Mouse (Mus musculus): ENCODE data around the gene 4931406C07Rik.

The 4931406C07Rik gene

DNA sequence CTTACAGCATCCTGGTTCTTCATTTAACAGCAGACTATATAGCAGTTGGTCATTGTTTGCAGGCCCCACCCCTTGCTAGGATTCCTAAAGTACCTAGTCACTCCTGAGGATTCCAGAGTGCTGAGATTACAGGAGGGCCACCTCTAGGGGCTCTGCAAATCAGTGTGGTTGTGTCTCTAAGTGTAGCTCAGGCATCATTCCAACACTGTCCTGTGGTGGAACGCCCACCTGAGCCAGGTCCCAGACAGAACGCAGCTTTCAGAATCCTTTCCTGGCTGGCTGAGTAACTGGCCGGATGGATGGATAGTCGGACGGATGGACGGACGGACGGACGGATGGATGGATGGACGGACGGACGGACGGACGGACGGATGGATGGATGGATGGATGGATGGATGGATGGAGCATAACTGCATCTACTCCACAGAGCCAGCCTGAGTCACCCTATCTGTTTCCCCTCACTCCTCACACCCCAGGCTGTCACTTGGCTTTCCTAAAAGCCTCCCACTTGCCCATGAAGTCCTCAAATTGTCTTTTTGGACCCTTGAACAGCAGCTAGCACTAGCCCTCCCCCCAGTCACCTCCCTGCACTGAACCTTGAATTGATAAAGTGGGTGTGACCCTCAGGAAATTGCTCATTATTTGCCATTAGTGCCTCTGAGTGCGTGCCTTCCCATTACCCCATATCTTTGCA is 67.8 kb downstream of the 4931406C07Rik start:
- DNase-seq (ENCODE audit: low spot score): no peak

DNA sequence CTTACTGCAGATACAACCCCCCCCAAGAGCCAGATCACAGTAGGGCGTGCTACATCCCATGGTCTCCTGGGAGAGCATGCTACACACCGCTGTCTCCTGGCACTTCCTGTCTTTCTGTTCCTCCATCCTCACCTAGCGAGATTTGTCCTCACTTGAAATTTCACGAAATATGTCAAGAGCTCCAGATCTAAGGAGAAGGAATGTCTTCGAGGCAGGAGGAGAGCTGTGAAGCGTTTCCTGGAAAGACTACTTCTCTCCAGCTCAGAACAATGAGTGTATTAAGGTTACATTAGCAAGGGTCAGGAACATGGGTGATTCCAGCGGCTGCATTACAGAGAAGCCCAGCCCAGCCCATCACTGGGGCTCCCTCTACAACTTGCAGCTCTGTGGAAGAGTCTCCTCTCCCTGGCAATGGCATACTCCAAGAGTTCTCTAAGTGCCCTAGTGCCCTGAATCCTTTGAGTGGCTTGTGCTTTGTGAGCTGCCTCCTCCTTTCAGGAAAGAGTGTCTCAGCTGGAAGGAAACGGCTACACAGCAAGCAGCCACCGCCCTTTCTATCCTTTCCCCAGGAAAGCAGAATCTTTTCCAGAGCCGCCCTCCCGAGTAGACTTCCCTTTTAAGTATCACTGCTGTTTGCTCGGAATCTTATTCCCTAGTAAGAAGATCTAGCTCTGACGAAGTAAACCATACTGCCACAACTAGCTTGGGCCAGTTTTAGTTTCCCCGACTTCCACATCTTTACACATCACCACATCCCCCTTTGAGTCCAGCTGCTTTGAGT is 68.5 kb downstream of the 4931406C07Rik start:
- no peak for DNase-seq (ENCODE audit: low spot score)

DNA sequence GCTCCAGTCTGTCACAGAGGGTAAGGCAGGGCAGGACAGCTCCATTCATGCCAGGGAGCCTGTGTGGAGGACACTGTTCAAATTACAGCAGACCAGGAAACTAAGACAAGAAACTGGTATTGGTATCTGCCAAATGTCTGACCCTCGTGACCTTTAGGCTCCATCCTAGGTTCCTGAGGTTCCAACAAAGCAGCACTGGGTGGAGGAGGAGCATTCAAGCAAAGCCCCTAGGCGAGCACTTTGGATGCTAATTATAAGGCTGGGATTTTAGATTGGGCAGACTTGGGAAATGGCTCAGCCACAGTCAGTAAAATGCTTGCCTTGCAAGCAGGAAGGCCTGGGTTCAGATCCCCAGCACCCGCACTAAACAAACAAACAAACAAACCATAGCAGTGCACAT is 70.3 kb downstream of the 4931406C07Rik start:
- no peak for DNase-seq (ENCODE audit: low spot score)

DNA sequence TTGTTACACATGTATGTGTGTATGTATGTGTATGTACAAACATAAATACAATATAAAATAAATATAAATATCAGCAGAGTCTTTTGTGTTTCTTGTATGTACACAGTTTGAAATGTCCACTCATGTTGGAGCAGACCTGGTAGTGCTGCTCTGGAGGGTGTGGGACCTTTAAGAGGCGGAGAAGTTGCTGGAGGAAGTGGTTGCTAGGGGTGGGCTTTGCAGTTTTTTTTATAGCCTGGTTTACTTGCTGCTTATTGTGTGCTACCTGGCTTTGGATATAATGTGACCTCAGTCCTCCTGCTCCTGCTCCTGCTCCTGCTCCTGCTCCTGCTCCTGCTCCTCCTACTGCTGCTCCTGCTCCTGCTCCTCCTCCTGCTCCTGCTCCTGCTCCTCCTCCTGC is 72.6 kb downstream of the 4931406C07Rik start:
- no peak for DNase-seq (ENCODE audit: low spot score)

All from retina, embryonic 14.5 days (tissue).